Mouse (Mus musculus) erythroblast, embryonic 14.5 days (primary cell): Measurements from ENCODE around the gene Spns3.

Experiments used
- GATA1 ChIP-seq: IDR thresholded peaks from 2 replicates; pipeline ENCODE4 v1.6.1; 2012; ENCODE audit warnings: low read length, inconsistent platforms, mixed read lengths
- TAL1 ChIP-seq: IDR thresholded peaks from 3 replicates; pipeline ENCODE4 v1.6.1; 2012; ENCODE audit warnings: low read length, inconsistent platforms, mixed read lengths

- no peak for TF ChIP-seq GATA1
- no peak for TF ChIP-seq TAL1
These were observed 28.2 kb upstream of the Spns3 start for GRCm38 (mm10) chr11:72578471-72578870.
